Mouse (Mus musculus) liver, postnatal 0 days (tissue): ENCODE measurements around the gene Trpm3.

Experiments
- CTCF ChIP-seq: sonication (generic); IDR thresholded peaks from 2 replicates; pipeline ENCODE4 v1.5.1; 2016; ENCODE audit warnings: antibody characterized with exemption, low read depth
- EP300 ChIP-seq: IDR thresholded peaks from 2 replicates; pipeline ENCODE4 v1.6.1; 2016; ENCODE audit warnings: antibody characterized with exemption, low read depth, mild to moderate bottlenecking

- TF ChIP-seq CTCF (no peak), EP300 (no peak)
These were observed 598.0 kb downstream of the Trpm3 start for GRCm38 (mm10) chr19:22736870-22737269.
